Mouse (Mus musculus): ENCODE data around the gene As3mt. TPM values are rescaled to one million over a fixed set of nuclear protein-coding genes. Genes with fewer than 3 reads are reported as not detected.

The As3mt gene
- 4.6 and 5.0 TPM in 2 replicates for polyA plus RNA-seq (2012)

DNA sequence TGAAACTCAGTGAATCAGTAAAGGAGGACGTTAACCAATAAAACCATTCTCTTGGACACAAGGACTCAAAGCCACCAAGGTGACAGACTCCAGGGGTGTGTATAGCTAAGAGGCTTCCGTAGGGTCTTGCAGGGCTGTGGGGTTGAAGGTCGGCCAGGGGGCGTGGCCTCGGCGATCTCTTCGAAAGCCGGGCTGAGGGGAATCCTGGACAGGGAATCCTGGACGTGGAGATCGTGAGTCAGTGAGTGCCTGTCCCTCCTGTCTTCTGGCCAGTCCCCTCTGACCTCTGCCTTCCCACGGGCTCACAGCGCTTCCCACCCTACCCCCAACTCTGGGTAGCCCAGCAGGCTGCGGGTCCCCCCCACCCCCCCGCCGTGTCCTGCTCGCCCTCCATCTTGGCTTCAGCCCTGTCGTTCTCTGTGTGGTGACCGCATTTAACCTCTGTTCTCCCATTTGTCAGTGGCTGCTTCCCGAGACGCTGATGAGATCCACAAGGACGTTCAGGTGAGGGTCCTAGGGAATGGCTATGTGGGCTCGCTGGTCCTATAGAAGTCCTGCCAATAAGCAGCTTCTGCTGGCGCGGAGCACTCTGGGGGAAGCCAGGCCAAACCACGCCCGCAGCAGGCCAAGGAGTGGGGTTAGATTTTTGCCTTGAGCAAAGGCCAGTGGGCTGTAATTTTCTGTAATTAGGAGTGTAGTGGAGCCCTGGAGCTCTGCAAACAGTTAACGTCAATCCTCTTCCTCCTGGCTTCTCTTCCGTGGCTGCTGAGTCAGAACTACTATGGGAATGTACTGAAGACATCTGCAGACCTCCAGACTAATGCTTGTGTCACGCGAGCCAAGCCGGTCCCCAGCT, at the start of gene As3mt:
Gene As3mt, plus strand, starts transcription at position 163 of the 856 bp plus-strand sequence.

DNA sequence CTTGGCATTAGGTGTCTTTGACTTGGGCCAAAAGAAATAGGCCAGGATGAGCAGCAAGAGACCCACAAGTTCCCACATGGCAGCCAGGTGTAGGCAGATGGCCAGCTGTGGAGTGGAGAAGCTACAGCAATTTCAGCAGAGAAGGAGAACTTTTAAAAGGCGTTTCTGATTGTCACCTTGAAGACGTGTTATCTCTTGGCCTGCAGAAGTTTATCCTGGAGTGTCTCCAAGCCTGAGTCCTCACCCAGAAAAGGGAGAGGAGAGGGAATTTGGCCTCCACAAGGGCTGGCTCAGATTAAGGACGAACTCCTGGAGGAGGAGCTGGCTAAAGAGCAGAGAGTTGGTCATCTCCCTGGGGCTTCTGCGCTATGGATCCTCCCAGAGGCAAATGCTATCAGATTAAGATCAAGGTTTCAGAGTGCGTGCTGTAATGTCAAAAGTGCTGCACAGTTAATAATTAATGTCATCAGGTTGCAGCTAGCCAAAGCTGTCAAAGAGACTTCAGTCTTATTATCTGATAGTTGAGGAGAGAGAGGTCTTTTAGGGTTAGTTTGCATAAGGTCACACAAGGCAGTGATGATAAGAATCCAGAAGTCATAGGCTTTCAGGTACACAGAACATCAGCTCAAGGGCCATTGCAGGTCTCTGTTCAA, 34.4 kb upstream of the As3mt start, which contains the start of gene Cyp17a1:
Gene Cyp17a1, minus strand, starts transcription at position 407 of the 653 bp plus-strand sequence.

DNA sequence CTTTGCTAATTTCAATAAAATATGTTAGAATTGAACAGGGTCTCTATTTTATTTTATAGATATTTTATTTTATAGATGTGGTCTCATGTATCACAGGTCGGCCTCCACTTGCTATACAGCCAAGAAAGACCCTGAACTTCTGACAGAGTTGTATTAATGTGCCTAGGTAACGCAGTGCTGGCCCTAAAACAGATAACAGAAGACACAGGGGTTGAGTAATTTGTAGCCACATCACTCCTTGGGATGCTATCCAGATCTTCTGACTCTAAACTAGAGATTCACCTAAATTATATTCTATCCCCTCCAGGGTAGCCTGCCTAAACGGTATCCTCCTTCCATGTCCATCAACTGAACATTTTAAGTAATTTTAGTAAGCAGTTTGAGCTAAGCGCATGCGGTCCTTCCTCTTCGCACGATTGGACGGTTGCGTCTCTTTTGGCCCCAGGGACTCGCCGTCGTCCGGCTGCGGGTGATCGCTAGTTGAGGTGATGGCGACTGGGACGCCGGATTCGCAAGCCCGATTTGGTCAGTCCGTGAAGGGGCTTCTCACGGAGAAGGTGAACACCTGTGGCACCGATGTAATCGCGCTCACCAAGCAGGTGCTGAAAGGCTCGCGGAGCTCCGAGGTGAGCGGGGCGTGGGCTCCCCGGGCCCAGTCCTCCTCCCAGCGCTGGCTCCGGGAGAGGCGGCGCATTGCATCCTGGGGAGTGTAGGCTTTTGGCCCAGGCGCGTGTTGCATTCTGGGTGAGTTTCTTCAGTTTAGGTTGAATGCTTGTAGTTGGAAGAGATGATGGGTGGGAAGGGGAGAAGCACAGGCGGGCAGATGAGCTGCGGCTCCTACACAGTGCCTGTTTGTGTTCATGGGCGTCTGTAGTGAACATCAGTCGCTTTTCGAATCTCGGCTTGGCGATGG, 17.5 kb upstream of the As3mt start, which contains the start of gene Borcs7:
Gene Borcs7, plus strand, starts transcription at position 447 of the 913 bp plus-strand sequence.

DNA sequence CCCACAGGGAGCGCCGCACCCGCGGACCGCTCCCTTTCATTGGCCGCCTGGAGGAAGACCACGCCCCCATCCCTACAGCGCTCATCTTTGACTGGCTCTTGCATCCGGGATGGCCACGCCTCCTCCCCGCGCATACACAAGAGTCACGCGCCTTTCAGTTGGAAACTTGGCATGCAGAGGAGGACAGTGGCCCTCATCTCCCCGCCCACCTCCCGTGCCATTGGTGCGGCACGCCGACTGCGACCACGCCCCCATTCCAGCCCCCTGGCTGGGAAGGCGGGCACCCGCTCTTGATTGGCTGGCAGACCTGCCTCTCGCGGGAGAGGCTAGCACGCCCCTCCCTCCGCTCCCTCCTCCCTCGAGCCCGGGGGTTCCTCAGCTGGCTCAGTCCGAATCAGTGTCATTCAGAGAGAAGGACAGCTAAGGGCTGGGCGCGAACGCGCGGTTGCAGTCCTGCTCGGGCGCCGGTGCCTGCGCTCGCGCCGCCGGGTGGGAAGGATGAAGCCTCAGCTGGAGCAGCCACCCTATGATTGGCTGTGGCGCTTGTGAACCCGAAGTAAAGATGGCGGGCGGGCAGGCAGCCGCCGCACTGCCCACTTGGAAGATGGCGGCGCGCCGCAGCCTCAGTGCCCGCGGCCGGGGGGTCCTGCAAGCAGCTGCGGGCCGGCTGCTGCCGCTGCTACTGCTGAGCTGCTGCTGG, 54.1 kb downstream of the As3mt start, which contains the start of gene Cnnm2:
Gene Cnnm2, plus strand, starts transcription at position 350 of the 700 bp plus-strand sequence.

Other genes starting within 250 kb of the As3mt start
- gene Trim8, start 205.8 kb upstream of the As3mt start, polyA plus RNA-seq (2012) = 114 and 123 TPM in 2 replicates
- gene Arl3, start 134.3 kb upstream of the As3mt start, polyA plus RNA-seq (2012) = 14.5 and 19.0 TPM in 2 replicates
- gene Sfxn2, start 134.1 kb upstream of the As3mt start, polyA plus RNA-seq (2012) = 3.4 and 4.8 TPM in 2 replicates
- gene Wbp1l, start 108.4 kb upstream of the As3mt start, polyA plus RNA-seq (2012) = 49.4 and 51.1 TPM in 2 replicates
- not detected in 2 replicates for gene Cyp17a1, start 34.3 kb upstream of the As3mt start, polyA plus RNA-seq (2012)
- gene Borcs7, start 17.6 kb upstream of the As3mt start, polyA plus RNA-seq (2012) = 0.97 and 1.1 TPM in 2 replicates
- 17.4 and 22.0 TPM in 2 replicates for gene Cnnm2, start 54.1 kb downstream of the As3mt start, polyA plus RNA-seq (2012)